Mouse (Mus musculus): ENCODE measurements at regions not wholly inside any gene's neighbourhood (a gene's known extent, or its start where the extent isn't known, plus 50 kb on each side); places are given as distances from the start of the nearest gene placed in this dataset.

DNA sequence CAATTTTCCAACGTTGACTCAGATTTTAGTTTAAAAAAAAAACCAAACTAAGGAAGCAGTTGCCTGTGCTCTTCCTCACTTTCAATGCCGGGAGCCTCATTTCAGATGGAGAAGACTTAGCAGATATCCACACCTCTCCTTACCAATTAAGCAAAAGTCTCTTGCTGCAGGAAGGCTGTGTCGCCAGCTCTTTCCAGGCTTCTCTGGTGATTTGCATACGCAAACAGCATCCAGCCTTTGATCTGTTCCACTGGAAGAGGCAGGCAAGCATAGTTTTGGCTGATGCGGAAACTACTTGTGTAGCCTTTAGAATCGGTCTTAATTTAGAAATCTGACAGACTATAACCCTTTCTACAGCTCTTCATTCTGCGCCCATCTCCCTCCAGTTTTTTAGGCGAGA is 108.5 kb downstream of the Cavin4 start:
- ATAC-seq (ENCODE audit: low FRiP score) = no peak
- Histone ChIP-seq H3K9ac (replicated peaks) (no peak overlapping the region), H3K9me3 (replicated peaks) (no peaks in the 10 kb centered on the region), H3K27me3 (replicated peaks) (no peaks in the 10 kb centered on the region), H3K27ac (replicated peaks) (peak overlapping the region; percentile 76), H3K36me3 (no peaks in the 10 kb centered on the region), H3K4me3 (replicated peaks) (no peak overlapping the region), H3K4me1 (peaks cover 26% of the 10 kb centered on the region), H3K4me2 (no peak overlapping the region)
- 57% methylated on average over 8 of the region's 8 CpGs for WGBS

DNA sequence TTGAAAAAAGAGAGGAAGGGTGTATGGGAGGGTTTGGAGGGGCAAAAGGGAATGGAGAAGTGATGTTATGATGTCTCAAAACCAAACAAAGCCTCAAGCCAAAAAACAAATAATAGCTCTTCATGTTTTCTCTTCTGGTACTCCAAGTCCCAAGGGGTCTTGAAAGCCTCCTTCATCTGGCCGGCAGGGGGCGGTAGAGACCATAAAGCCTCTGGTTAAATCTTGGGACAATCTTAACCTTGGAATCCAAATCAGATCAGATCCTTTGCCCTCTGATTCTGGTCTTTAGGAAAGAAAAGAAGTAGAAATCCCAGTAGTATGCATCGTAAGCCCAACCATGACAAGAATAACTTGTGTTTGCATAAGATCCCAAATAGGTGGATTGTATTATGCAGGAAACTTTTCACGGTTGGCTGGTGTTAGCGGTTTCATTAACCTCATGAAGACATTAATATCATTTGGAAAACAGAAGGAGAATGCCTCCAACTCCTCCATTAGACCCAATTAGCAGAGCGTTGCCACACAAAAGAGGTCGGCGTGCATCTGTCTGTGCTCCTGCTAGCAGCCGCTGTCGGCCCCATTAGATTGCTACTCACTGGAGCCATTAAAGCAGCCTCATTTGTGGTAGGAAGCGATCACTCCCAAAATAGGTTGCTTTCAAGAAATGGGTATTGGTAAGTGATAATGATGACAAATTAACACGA is 116.0 kb downstream of the Cavin4 start:
- Histone ChIP-seq H3K4me1 (peaks cover 8% of the 10 kb centered on the region), H3K36me3 (no peaks in the 10 kb centered on the region), H3K27ac (replicated peaks) (peak overlapping the region; percentile 38; the same call in 1 of the 2 replicates), H3K27me3 (replicated peaks) (no peaks in the 10 kb centered on the region), H3K9me3 (replicated peaks) (no peaks in the 10 kb centered on the region), H3K9ac (replicated peaks) (no peak overlapping the region), H3K4me3 (replicated peaks) (no peak overlapping the region), H3K4me2 (peak overlapping the region; percentile 26; the same call in 1 of the 2 replicates)
- ATAC-seq (ENCODE audit: low FRiP score) = no peak; the same call in 1 of the 2 replicates
- WGBS = 27% methylated on average over 12 of the region's 12 CpGs

DNA sequence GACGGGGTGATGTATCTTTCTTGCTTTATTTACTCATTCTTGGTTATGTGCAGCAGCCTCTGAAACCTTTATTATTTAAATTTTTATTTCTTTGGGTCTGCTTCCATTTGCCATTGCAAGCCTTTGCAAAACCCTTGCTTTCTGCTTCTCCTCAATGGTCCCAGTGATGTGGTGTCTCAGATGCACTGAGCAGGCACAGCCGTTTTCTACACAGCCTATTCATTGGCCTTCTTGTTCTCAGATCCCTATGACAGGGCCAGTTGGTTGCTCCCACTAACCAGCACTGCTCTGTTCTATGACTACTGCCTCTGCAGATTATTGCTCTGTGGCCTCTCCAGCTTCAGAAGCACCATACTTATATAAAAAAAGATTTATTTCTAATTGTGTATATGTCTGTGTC is 116.6 kb downstream of the Cavin4 start:
- 69% methylated on average over 2 of the region's 2 CpGs for WGBS
- 0 out of 2 replicates have a peak overlapping the region, but pooled peaks have one; percentile 26 for H3K4me2 ChIP-seq

DNA sequence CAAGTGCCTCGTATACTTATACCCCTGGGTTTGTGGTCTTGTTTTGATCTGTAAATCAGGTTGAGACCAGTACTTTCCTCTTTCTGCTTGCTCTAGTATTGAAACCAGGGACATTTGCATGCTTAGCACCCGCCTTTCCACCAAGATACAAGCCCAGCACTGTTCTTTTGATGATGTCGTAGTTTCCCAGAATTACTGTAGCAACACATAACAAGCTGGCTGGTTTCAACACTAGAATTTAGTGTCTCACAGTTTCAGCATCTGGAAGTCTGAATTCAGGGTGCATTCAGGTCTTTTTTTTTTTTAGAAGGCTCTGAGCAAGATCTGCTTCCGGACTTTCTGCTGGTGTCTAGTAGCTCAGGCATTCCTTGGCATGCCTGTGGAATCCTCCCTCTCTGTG is 117.8 kb downstream of the Cavin4 start:
- H3K4me3 ChIP-seq (replicated peaks) = no peak overlapping the region
- H3K27ac ChIP-seq (replicated peaks) = no peak overlapping the region
- no peaks in the 10 kb centered on the region for H3K36me3 ChIP-seq
- 70% methylated on average over 4 of the region's 4 CpGs for WGBS
- H3K9me3 ChIP-seq (replicated peaks) = no peaks in the 10 kb centered on the region
- no peak overlapping the region for H3K4me2 ChIP-seq
- H3K27me3 ChIP-seq (replicated peaks) = no peaks in the 10 kb centered on the region
- no peak for ATAC-seq (ENCODE audit: low FRiP score)
- H3K4me1 ChIP-seq = peaks cover 8% of the 10 kb centered on the region
- no peak overlapping the region for H3K9ac ChIP-seq (replicated peaks)

More for the DNA sequence above, 116.6 kb downstream of the Cavin4 start:
- no peak overlapping the region for H3K4me3 ChIP-seq (replicated peaks)
- no peaks in the 10 kb centered on the region for H3K9me3 ChIP-seq (replicated peaks)
- peaks cover 8% of the 10 kb centered on the region for H3K4me1 ChIP-seq
- H3K27me3 ChIP-seq (replicated peaks) = no peaks in the 10 kb centered on the region
- no peak for ATAC-seq (ENCODE audit: low FRiP score)
- no peak overlapping the region for H3K9ac ChIP-seq (replicated peaks)
- 0 out of 2 replicates have a peak overlapping the region, but pooled peaks have one; percentile 38 for H3K27ac ChIP-seq (replicated peaks)
- H3K36me3 ChIP-seq = no peaks in the 10 kb centered on the region

DNA sequence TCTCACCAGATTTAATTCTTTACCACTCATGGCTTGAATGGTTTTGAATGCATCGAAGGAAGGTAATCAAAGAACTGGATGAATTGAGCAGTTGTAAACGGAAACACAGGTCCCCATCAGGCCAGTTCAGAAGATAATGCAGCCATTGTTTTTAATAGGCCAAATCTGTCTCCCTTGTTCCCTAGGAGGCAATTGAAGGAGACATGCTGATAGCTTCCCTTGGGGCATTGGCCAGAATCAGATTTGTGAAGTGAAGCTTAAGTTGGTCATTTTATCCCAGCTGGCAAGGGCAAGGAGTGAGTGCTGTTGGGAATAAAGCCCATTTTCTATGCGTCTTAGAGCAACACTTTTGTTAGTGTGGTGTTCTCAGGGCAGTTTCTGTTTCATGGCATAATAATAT is 119.4 kb downstream of the Cavin4 start:
- WGBS = 37% methylated on average over 3 of the region's 3 CpGs
- ATAC-seq (ENCODE audit: low FRiP score) = no peak
- Histone ChIP-seq H3K4me3 (replicated peaks) (no peak overlapping the region), H3K4me2 (no peak overlapping the region), H3K36me3 (no peaks in the 10 kb centered on the region), H3K4me1 (peaks cover 8% of the 10 kb centered on the region), H3K27ac (replicated peaks) (no peak overlapping the region), H3K9ac (replicated peaks) (no peak overlapping the region), H3K27me3 (replicated peaks) (no peaks in the 10 kb centered on the region), H3K9me3 (replicated peaks) (no peaks in the 10 kb centered on the region)

DNA sequence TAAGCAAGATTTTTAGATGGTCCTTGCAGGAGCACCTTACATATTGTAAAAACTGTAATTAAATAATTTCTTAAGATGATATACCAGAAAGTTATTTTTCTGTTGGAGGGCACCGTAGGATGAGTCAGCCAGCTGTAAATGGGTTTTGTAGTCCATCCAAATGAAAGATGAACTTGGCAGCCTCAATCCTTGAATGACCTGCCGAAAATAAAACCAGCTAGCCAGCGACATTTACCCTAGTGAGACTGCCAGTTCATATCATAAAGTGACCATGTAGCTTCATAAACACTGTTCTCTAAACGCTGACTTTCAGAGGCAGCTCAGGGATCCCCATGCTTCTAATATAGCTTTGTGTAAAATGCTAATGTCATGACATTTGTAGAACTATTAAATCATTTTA is 127.8 kb downstream of the Cavin4 start:
- no peaks in the 10 kb centered on the region for H3K9me3 ChIP-seq (replicated peaks)
- H3K27me3 ChIP-seq (replicated peaks) = no peaks in the 10 kb centered on the region
- no peaks in the 10 kb centered on the region for H3K4me1 ChIP-seq
- no peaks in the 10 kb centered on the region for H3K36me3 ChIP-seq
- 81% methylated on average over 4 of the region's 4 CpGs for WGBS
- no peak overlapping the region for H3K4me3 ChIP-seq (replicated peaks)
- no peak overlapping the region for H3K4me2 ChIP-seq
- no peak overlapping the region for H3K9ac ChIP-seq (replicated peaks)
- ATAC-seq (ENCODE audit: low FRiP score) = no peak
- H3K27ac ChIP-seq (replicated peaks) = no peak overlapping the region

DNA sequence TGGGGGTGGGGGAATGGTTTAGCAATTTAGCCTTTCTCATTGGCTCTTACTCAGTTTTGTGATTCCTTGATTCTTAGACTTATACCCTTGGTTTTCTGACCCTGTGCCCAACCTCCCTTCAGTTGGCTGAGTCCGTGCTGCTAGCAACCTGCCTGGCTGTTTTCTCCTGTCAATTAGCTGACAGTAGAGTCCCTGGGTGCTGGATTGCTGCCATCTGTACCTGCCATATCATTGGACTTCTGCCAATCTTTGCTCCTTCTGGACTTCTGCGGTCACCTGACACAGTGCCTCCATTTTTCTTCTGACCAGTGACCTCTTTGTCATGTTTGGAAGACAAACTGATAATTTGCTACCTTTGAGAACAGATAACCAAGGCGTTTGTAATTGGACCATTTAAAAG is 140.5 kb downstream of the Cavin4 start:
- Histone ChIP-seq H3K9me3 (replicated peaks) (no peaks in the 10 kb centered on the region), H3K4me2 (no peak overlapping the region), H3K27me3 (replicated peaks) (no peaks in the 10 kb centered on the region), H3K4me3 (replicated peaks) (no peak overlapping the region), H3K27ac (replicated peaks) (no peak overlapping the region), H3K4me1 (no peaks in the 10 kb centered on the region), H3K36me3 (no peaks in the 10 kb centered on the region), H3K9ac (replicated peaks) (no peak overlapping the region)
- 60% methylated on average over 3 of the region's 3 CpGs for WGBS
- no peak for ATAC-seq (ENCODE audit: low FRiP score)

DNA sequence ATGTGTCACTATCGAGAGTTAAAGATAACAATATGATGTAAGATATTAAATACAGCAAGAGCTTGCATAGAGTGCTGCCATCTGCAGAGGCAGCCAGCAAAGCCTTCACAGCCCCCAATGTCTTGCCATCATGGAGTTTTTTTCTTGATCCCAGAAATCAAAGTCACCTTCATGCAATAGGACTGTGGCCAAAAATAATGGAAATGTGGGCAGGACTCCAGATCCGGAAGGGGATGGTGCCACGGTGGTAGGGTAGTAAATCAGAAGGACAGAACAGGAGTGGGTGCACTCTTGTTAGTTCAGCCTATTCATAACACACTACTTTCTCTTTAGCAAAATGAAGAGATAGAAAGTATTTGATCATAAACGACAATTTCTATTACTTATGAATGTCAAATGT is 145.3 kb downstream of the Cavin4 start:
- no peaks in the 10 kb centered on the region for H3K27me3 ChIP-seq (replicated peaks)
- ATAC-seq (ENCODE audit: low FRiP score) = no peak
- H3K4me2 ChIP-seq = no peak overlapping the region
- 86% methylated on average over 4 of the region's 4 CpGs for whole genome bisulfite sequencing
- H3K4me1 ChIP-seq = no peaks in the 10 kb centered on the region
- H3K36me3 ChIP-seq = no peaks in the 10 kb centered on the region
- H3K4me3 ChIP-seq (replicated peaks) = no peak overlapping the region
- no peaks in the 10 kb centered on the region for H3K9me3 ChIP-seq (replicated peaks)
- H3K27ac ChIP-seq (replicated peaks) = no peak overlapping the region
- no peak overlapping the region for H3K9ac ChIP-seq (replicated peaks)

DNA sequence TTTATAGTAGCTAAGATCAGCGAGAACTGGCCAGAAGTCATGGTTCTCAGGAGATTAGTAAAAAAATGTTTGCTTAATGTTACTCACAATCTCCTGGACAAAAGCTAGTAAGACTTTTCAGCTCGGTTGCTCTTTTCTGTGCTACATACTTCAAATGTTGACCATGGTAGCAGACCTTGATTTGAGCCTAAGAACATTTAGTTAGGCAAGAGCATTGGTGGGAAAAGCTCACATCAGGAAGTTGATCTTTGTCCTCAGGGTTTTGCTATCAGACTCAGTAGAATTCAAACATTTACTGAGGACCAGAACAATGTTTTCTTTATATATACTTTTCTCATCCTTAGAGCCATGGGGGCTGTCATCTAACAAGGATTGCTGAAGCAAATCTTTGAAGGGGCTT is 170.4 kb downstream of the Cavin4 start:
- H3K36me3 ChIP-seq = no peaks in the 10 kb centered on the region
- no peak overlapping the region for H3K4me2 ChIP-seq
- no peak overlapping the region for H3K27ac ChIP-seq (replicated peaks)
- H3K9ac ChIP-seq (replicated peaks) = no peak overlapping the region
- WGBS = 77% methylated on average over 2 of the region's 2 CpGs
- no peak overlapping the region for H3K4me3 ChIP-seq (replicated peaks)
- no peaks in the 10 kb centered on the region for H3K27me3 ChIP-seq (replicated peaks)
- H3K4me1 ChIP-seq = no peaks in the 10 kb centered on the region
- no peaks in the 10 kb centered on the region for H3K9me3 ChIP-seq (replicated peaks)
- ATAC-seq (ENCODE audit: low FRiP score) = no peak

DNA sequence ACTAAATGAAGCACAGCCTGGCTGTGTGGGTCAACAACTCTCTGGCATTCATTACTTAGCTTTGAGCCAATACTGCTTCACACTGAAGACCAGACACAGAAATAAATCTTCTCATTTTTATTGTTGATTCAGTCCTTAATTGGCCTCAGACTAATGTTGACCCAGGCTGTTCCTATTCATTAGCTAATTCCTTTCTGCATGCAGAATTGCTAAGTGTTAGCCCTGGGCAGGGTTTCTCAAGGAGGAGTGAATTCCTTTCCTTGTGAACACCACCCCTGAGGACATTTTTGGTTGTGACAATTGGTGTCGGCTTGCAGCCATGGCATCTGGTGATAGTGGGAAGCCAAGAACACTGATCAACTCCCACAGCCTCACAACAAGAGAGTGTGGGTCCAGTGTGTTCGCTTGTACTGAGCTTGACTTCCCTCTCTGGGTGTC is 179.5 kb downstream of the Cavin4 start:
- Histone ChIP-seq H3K9me3 (replicated peaks) (no peaks in the 10 kb centered on the region), H3K4me3 (replicated peaks) (no peak overlapping the region), H3K27me3 (replicated peaks) (no peaks in the 10 kb centered on the region), H3K4me2 (no peak overlapping the region), H3K9ac (replicated peaks) (no peak overlapping the region), H3K36me3 (no peaks in the 10 kb centered on the region), H3K27ac (replicated peaks) (0 out of 2 replicates have a peak overlapping the region, but pooled peaks have one; percentile 23), H3K4me1 (peaks cover 4% of the 10 kb centered on the region; the same call in 1 of the 2 replicates)
- peak; percentile 72 for ATAC-seq (ENCODE audit: low FRiP score)
- WGBS = 35% methylated on average over 2 of the region's 2 CpGs

DNA sequence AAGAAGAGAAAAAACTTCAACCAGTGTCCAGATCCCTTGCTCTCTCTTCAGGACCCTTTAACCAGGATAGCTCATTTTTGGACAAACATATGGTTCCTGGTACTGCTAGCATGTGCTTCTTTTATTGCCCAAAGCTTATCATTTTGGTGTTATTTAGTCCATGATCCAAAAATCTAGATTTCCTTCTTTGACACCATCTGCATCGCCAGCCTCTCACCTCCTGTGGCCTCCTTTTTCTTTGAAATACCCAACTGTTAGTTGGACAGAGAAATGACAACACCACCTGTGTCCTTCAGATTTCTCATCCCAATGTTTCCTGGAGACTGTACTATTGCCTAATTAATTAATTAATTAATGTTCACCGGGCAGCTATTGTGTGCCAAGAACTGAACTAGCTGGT is 188.0 kb upstream of the Plppr1 start:
- H3K27me3 ChIP-seq (replicated peaks) = no peaks in the 10 kb centered on the region
- no peaks in the 10 kb centered on the region for H3K4me1 ChIP-seq
- 87% methylated on average over 2 of the region's 2 CpGs for WGBS
- no peaks in the 10 kb centered on the region for H3K9me3 ChIP-seq (replicated peaks)
- no peak overlapping the region for H3K4me2 ChIP-seq
- H3K9ac ChIP-seq (replicated peaks) = no peak overlapping the region
- H3K36me3 ChIP-seq = no peaks in the 10 kb centered on the region
- H3K27ac ChIP-seq (replicated peaks) = no peak overlapping the region
- no peak overlapping the region for H3K4me3 ChIP-seq (replicated peaks)
- ATAC-seq (ENCODE audit: low FRiP score) = no peak

DNA sequence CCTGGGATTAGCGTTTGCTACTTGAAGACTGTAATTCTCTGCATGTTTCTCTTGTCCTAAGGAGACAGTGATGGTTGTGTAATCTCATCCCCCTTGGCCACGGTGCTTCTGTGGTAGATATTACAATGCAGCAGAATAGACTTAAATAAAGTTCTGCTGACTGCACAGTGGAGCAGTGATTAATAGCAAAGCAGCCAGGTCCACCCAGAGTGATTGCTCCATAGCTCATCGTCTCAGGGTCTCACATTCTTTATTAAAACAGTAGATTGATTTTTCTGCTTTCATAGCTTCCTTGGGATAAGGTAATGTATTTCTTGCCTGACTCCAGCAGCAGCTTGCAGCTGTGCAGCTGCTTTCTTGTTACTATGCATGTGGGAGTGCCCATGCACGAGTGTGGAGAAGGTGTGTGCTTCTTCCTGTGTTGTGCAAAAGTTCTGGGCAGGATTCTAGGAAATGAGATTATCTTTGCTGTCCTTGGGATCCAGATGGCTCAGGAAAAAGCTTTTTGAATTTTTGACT is 169.9 kb upstream of the Plppr1 start:
- ATAC-seq (ENCODE audit: low FRiP score) = peak; percentile 65; the same call in 1 of the 2 replicates
- H3K27me3 ChIP-seq (replicated peaks) = no peaks in the 10 kb centered on the region
- H3K4me3 ChIP-seq (replicated peaks) = no peak overlapping the region
- H3K4me1 ChIP-seq = peaks cover 4% of the 10 kb centered on the region; the same call in 1 of the 2 replicates
- no peak overlapping the region for H3K4me2 ChIP-seq
- no peaks in the 10 kb centered on the region for H3K36me3 ChIP-seq
- 55% methylated on average over 4 of the region's 4 CpGs for WGBS
- H3K9me3 ChIP-seq (replicated peaks) = no peaks in the 10 kb centered on the region
- H3K9ac ChIP-seq (replicated peaks) = no peak overlapping the region
- H3K27ac ChIP-seq (replicated peaks) = no peak overlapping the region

Data from neural tube, embryonic 15.5 days (tissue).